Mouse (Mus musculus) hindbrain, embryonic 10.5 days (tissue): ENCODE measurements around the gene Hnrnpa2b1. TPM values are rescaled to one million over a fixed set of nuclear protein-coding genes. Genes with fewer than 3 reads are reported as not detected.

ENCODE experiments used
- DNase-seq: peaks from one replicate; pipeline ENCODE4 v3.0.0-alpha.2; 2017; ENCODE audit warnings: low spot score
- H3K27ac ChIP-seq: fragments of 300-500 bp; sonication (generic); 2 replicates; pipeline ENCODE4 v1.5.1; 2016; ENCODE audit warnings: mild to moderate bottlenecking, moderate library complexity
- H3K27me3 ChIP-seq: fragments of 300-500 bp; sonication (generic); 2 replicates; pipeline ENCODE4 v1.6.1; 2016; ENCODE audit warnings: mild to moderate bottlenecking; ENCODE audit not compliant: poor library complexity, insufficient read depth, severe bottlenecking
- H3K36me3 ChIP-seq: fragments of 300-500 bp; sonication (generic); 2 replicates; pipeline ENCODE4 v1.6.1; 2016; ENCODE audit warnings: mild to moderate bottlenecking, moderate library complexity
- H3K4me1 ChIP-seq: fragments of 300-500 bp; sonication (generic); replicated peaks from 2 replicates; pipeline ENCODE4 v1.6.1; 2016; ENCODE audit warnings: mild to moderate bottlenecking
- H3K4me3 ChIP-seq: fragments of 300-500 bp; sonication (generic); 2 replicates; pipeline ENCODE4 v1.5.1; 2016; ENCODE audit warnings: mild to moderate bottlenecking, moderate library complexity
- H3K9me3 ChIP-seq: fragments of 300-500 bp; sonication (generic); 2 replicates; pipeline ENCODE4 v1.6.1; 2016; ENCODE audit warnings: mild to moderate bottlenecking, moderate library complexity
- WGBS: fragments of 180-500 bp; shearing (Covaris S2); methylation state at CpG from one replicate; pipeline ENCODE4 v1.1.7; 2016; 5-methylcytosine and 5-hydroxymethylcytosine counted together
- polyA plus RNA-seq: library from polyadenylated mRNA; unstranded; fragments of >200 nt; fragmentation: Nextera tagmentation; extraction: Ambion mirVana; gene quantifications from 2 replicates; pipeline ENCODE4 v1.2.1, GENCODE M21; 2016

The Hnrnpa2b1 gene
- polyA plus RNA-seq, 1 experiment from 2014 or later, result 1,586 TPM

DNA sequence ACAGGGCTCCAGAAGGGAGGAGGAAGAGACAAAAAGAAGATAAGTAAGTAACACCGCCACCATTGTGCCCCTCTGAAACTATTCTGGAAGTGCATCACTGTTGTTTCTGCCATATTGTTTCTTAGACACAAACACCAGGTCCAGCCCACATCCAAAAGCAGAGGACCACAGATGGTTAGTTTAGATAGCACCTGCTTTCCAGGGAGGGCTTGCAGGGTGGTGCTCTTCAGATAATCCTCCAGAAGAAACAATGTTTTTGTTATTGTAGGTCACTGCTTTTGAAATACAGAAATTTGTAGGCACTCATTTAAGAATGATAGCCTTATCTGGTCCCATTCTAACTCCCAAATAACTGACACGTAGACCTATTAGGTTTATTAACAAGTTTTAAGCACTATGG is 45.2 kb downstream of the Hnrnpa2b1 start:
- WGBS, result 90% methylated on average over 2 of the region's 2 CpGs
- Histone ChIP-seq H3K27me3 (no peaks in the 10 kb centered on the region), H3K36me3 (no peaks in the 10 kb centered on the region), H3K27ac (no peak overlapping the region), H3K4me1 (no peaks in the 10 kb centered on the region), H3K4me3 (no peak overlapping the region), H3K9me3 (no peaks in the 10 kb centered on the region)
- DNase-seq, result no peak

- 55% methylated on average over 11 of the region's 11 CpGs for WGBS
- Histone ChIP-seq H3K27me3 (no peaks in the 10 kb centered on the region), H3K27ac (no peak overlapping the region), H3K4me3 (no peak overlapping the region), H3K36me3 (no peaks in the 10 kb centered on the region), H3K4me1 (no peaks in the 10 kb centered on the region), H3K9me3 (no peaks in the 10 kb centered on the region)
- no peak for DNase-seq
Observed at GRCm38 (mm10) chr6:51423466-51424122, 46.1 kb downstream of the Hnrnpa2b1 start.

DNA sequence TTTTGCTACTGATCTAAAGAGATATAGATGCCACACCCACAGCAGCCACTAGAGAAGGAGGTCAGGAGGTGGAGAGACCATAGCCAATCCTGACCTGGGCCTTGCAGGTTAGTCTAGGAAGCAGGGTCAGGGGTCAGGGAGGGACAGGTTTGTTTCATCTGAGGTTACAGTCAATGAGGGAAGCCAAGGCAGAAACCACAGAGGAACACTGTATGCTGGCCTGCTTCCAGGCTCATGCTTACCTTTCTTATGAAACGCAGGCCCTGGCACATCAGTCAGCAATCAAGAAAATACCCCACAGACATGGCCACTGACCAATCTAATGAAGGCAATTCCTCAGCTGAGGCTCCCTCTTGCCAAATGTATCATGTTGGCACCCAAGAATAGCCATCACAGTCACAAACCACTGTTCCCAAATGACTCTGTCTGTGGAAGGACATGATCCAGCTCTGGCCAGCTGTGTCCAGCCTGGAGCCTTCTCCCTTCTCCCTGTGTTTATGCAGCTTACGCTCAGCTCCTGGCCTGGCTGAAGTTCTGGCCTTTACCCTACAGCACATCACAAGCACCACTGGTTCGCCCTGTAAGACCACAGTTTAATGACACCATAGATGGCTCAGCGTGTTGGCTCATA is 52.3 kb downstream of the Hnrnpa2b1 start:
- Histone ChIP-seq H3K4me1 (no peaks in the 10 kb centered on the region; the same call in 1 of the 2 replicates), H3K27ac (no peak overlapping the region), H3K4me3 (no peak overlapping the region), H3K27me3 (no peaks in the 10 kb centered on the region), H3K9me3 (0 out of 2 replicates have a peak, but pooled peaks cover 4% of the 10 kb centered on the region), H3K36me3 (no peaks in the 10 kb centered on the region)
- no peak for DNase-seq
- 90% methylated on average over 4 of the region's 4 CpGs for WGBS

GRCm38 (mm10) chr6:51416433-51416832 is 53.3 kb downstream of the Hnrnpa2b1 start:
- DNase-seq, result no peak
- Histone ChIP-seq H3K27ac (no peak overlapping the region), H3K27me3 (no peaks in the 10 kb centered on the region), H3K36me3 (no peaks in the 10 kb centered on the region), H3K4me3 (no peak overlapping the region), H3K9me3 (0 out of 2 replicates have a peak, but pooled peaks cover 5% of the 10 kb centered on the region), H3K4me1 (no peaks in the 10 kb centered on the region; the same call in 1 of the 2 replicates)
- 74% methylated on average over 1 of the region's 1 CpGs for WGBS

Other genes with a start within 250 kb of the Hnrnpa2b1 start
- 1.6 and 2.1 TPM in 2 replicates for gene Nfe2l3, start 37.2 kb downstream of the Hnrnpa2b1 start, polyA plus RNA-seq
- 534 and 612 TPM in 2 replicates for gene Cbx3, start 466 bp upstream of the Hnrnpa2b1 start, polyA plus RNA-seq
- 35.8 and 41.9 TPM in 2 replicates for gene Snx10, start 54.0 kb upstream of the Hnrnpa2b1 start, polyA plus RNA-seq